Mouse (Mus musculus) neutrophil, adult 5-6 weeks (primary cell): ENCODE measurements around the gene Ppp1r14a. TPM values are rescaled to one million over a fixed set of nuclear protein-coding genes. Genes with fewer than 3 reads are reported as not detected.

Source experiments
- total RNA-seq: library from RNA; stranded (forward); fragments of 200-1000 nt; gene quantifications from 2 replicates; pipeline ENCODE4 v1.2.3, GENCODE M21; 2017

Gene Ppp1r14a
- total RNA-seq, 1 experiment from 2014 or later, result not detected

Other genes with a start within 250 kb of the Ppp1r14a start
- 0.61 and 1.0 TPM in 2 replicates for gene Ryr1, start 164.1 kb upstream of the Ppp1r14a start, total RNA-seq
- gene Rasgrp4, start 154.5 kb upstream of the Ppp1r14a start, total RNA-seq, result 108 and 138 TPM in 2 replicates
- 23.3 and 26.8 TPM in 2 replicates for gene Fam98c, start 133.1 kb upstream of the Ppp1r14a start, total RNA-seq
- 0.47 TPM in 1 of 2 replicates, not detected in the other for gene Ggn, start 119.1 kb upstream of the Ppp1r14a start, total RNA-seq
- gene Spred3, start 118.9 kb upstream of the Ppp1r14a start, total RNA-seq, result 0.58 and 0.98 TPM in 2 replicates
- gene Psmd8, start 108.6 kb upstream of the Ppp1r14a start, total RNA-seq, result 122 and 123 TPM in 2 replicates
- 0.98 and 3.6 TPM in 2 replicates for gene Catsperg1, start 75.3 kb upstream of the Ppp1r14a start, total RNA-seq
- gene Kcnk6, start 56.8 kb upstream of the Ppp1r14a start, total RNA-seq, result 1.7 and 3.7 TPM in 2 replicates
- gene Yif1b, start 51.0 kb upstream of the Ppp1r14a start, total RNA-seq, result 4.4 and 5.2 TPM in 2 replicates
- gene 2200002D01Rik, start 40.8 kb upstream of the Ppp1r14a start, total RNA-seq, result 2.4 and 2.8 TPM in 2 replicates
- 14.1 and 14.3 TPM in 2 replicates for gene Spint2, start 7.4 kb upstream of the Ppp1r14a start, total RNA-seq
- gene Dpf1, start 14.6 kb downstream of the Ppp1r14a start, total RNA-seq, result not detected in 2 replicates
- gene Sipa1l3, start 229.3 kb downstream of the Ppp1r14a start, total RNA-seq, result 8.1 and 10.8 TPM in 2 replicates